Mouse (Mus musculus) bone marrow, adult 2 months (tissue): ENCODE results near the gene Dynll2.

ENCODE experiments used
- CTCF ChIP-seq: fragments of 200-500 bp; IDR thresholded peaks from 2 replicates; pipeline ENCODE4 v1.5.1; 2011; ENCODE audit warnings: low read length, control low read depth; ENCODE audit not compliant: control insufficient read depth, insufficient read depth
- POLR2A ChIP-seq: fragments of 200-500 bp; IDR thresholded peaks from 2 replicates; pipeline ENCODE4 v1.6.1; 2011; ENCODE audit warnings: low read depth, mild to moderate bottlenecking, control low read depth, low read length, borderline replicate concordance; ENCODE audit not compliant: control insufficient read depth

- TF ChIP-seq CTCF (no peak), POLR2A (no peak)
Measured at GRCm38 (mm10) chr11:87930348-87930747, 57.0 kb downstream of the Dynll2 start.
